Mouse (Mus musculus): ENCODE results near the gene Lrrc29. TPM values are rescaled to one million over a fixed set of nuclear protein-coding genes. Genes with fewer than 3 reads are reported as not detected.

The Lrrc29 gene
- polyA plus RNA-seq, 2 experiments, result 1.9 to 3.2 TPM

- ATAC-seq (ENCODE audit: low FRiP score, low read depth), result peak; percentile 90
- Histone ChIP-seq H3K36me3 (ENCODE audit: control insufficient read depth, insufficient read depth, low read length) (no peaks in the 10 kb centered on the region), H3K9ac (ENCODE audit: low read depth, low read length, severe bottlenecking) (peak within 1 kb of the TSS; percentile 70), H3K4me1 (ENCODE audit: control insufficient read depth, insufficient read depth, low read length) (peaks cover 16% of the 10 kb centered on the region), H3K27me3 (ENCODE audit: control insufficient read depth, insufficient read depth, low read length) (no peaks in the 10 kb centered on the region), H3K9me3 (ENCODE audit: control insufficient read depth, low read length) (no peaks in the 10 kb centered on the region), H3K4me2 (replicated peaks; ENCODE audit: low read depth, low read length, severe bottlenecking) (peak within 1 kb of the TSS; percentile 70), H3K4me3 (replicated peaks; ENCODE audit: low read length) (peak within 1 kb of the TSS; percentile 68), H3K27ac (replicated peaks; ENCODE audit: low read depth, low read length) (peak within 1 kb of the TSS; percentile 76)
- 0 out of 2 replicates have a peak, but pooled peaks have one; percentile 58 for TF ChIP-seq POLR2A (IDR thresholded peaks at IDR 0.05; ENCODE audit: borderline replicate concordance, extremely low read depth, insufficient read depth, insufficient read length)
- 3% methylated on average over 46 of the region's 53 CpGs for WGBS
- peak; percentile 99 for DNase-seq (ENCODE audit: low spot score)
Observed at GRCm38 (mm10) chr8:105347428-105348221, 21.5 kb upstream of the Lrrc29 start, which contains the start of gene Fhod1. Gene Fhod1, minus strand, starts transcription at chr8:105347953.

- H3K4me1 ChIP-seq (ENCODE audit: control insufficient read depth, insufficient read depth, low read length), result peaks cover 16% of the 10 kb centered on the region
- 2% methylated on average over 29 of the region's 34 CpGs for WGBS
Observed at GRCm38 (mm10) chr8:105346611-105347427, 20.7 kb upstream of the Lrrc29 start.

GRCm38 (mm10) chr8:105345061-105345975 lies 19.2 kb upstream of the Lrrc29 start:
- Histone ChIP-seq H3K36me3 (ENCODE audit: control insufficient read depth, insufficient read depth, low read length) (no peaks in the 10 kb centered on the region), H3K9ac (ENCODE audit: low read depth, low read length, severe bottlenecking) (no peak overlapping the region), H3K4me2 (replicated peaks; ENCODE audit: low read depth, low read length, severe bottlenecking) (peak overlapping the region; percentile 70; the same call in 1 of the 2 replicates), H3K27me3 (ENCODE audit: control insufficient read depth, insufficient read depth, low read length) (no peaks in the 10 kb centered on the region), H3K4me3 (replicated peaks; ENCODE audit: low read length) (no peak overlapping the region), H3K4me1 (ENCODE audit: control insufficient read depth, insufficient read depth, low read length) (peaks cover 21% of the 10 kb centered on the region), H3K27ac (replicated peaks; ENCODE audit: low read depth, low read length) (no peak overlapping the region), H3K9me3 (ENCODE audit: control insufficient read depth, low read length) (no peaks in the 10 kb centered on the region)
- ATAC-seq (ENCODE audit: low FRiP score, low read depth) (no peak), DNase-seq (ENCODE audit: low spot score) (no peak)
- TF ChIP-seq POLR2A (IDR thresholded peaks at IDR 0.05; ENCODE audit: borderline replicate concordance, extremely low read depth, insufficient read depth, insufficient read length), result no peak
- WGBS, result 60% methylated on average over 7 of the region's 7 CpGs

More at GRCm38 (mm10) chr8:105346611-105347427, 20.7 kb upstream of the Lrrc29 start:
- Histone ChIP-seq H3K36me3 (ENCODE audit: control insufficient read depth, insufficient read depth, low read length) (no peaks in the 10 kb centered on the region), H3K4me3 (replicated peaks; ENCODE audit: low read length) (peak overlapping the region; percentile 68), H3K9me3 (ENCODE audit: control insufficient read depth, low read length) (no peaks in the 10 kb centered on the region), H3K27ac (replicated peaks; ENCODE audit: low read depth, low read length) (peak overlapping the region; percentile 52), H3K27me3 (ENCODE audit: control insufficient read depth, insufficient read depth, low read length) (no peaks in the 10 kb centered on the region), H3K9ac (ENCODE audit: low read depth, low read length, severe bottlenecking) (peak overlapping the region; percentile 53), H3K4me2 (replicated peaks; ENCODE audit: low read depth, low read length, severe bottlenecking) (peak overlapping the region; percentile 70)
- ATAC-seq (ENCODE audit: low FRiP score, low read depth) (peak; percentile 2; the same call in 1 of the 2 replicates), DNase-seq (ENCODE audit: low spot score) (peak; percentile 20)
- no peak for TF ChIP-seq POLR2A (IDR thresholded peaks at IDR 0.05; ENCODE audit: borderline replicate concordance, extremely low read depth, insufficient read depth, insufficient read length)

GRCm38 (mm10) chr8:105343791-105344574 lies 17.9 kb upstream of the Lrrc29 start:
- no peak for TF ChIP-seq POLR2A (IDR thresholded peaks at IDR 0.05; ENCODE audit: borderline replicate concordance, extremely low read depth, insufficient read depth, insufficient read length)
- Histone ChIP-seq H3K9me3 (ENCODE audit: control insufficient read depth, low read length) (no peaks in the 10 kb centered on the region), H3K4me3 (replicated peaks; ENCODE audit: low read length) (no peak overlapping the region), H3K27ac (replicated peaks; ENCODE audit: low read depth, low read length) (no peak overlapping the region), H3K36me3 (ENCODE audit: control insufficient read depth, insufficient read depth, low read length) (no peaks in the 10 kb centered on the region), H3K9ac (ENCODE audit: low read depth, low read length, severe bottlenecking) (no peak overlapping the region), H3K4me1 (ENCODE audit: control insufficient read depth, insufficient read depth, low read length) (peaks cover 16% of the 10 kb centered on the region), H3K4me2 (replicated peaks; ENCODE audit: low read depth, low read length, severe bottlenecking) (no peak overlapping the region), H3K27me3 (ENCODE audit: control insufficient read depth, insufficient read depth, low read length) (no peaks in the 10 kb centered on the region)
- DNase-seq (ENCODE audit: low spot score) (no peak), ATAC-seq (ENCODE audit: low FRiP score, low read depth) (no peak)
- 73% methylated on average over 7 of the region's 8 CpGs for WGBS

All from limb, embryonic 14.5 days (tissue).